Mouse (Mus musculus) right cerebral cortex, postnatal 36 days (tissue): Measurements from ENCODE around the gene Spen.

Experiments used
- DNase-seq, 2 experiments: peaks; one replicate each; pipeline ENCODE4 v3.0.0; 2022; ENCODE audit warnings: low spot score in 2 of 2, mixed read lengths in 1 of 2

The Spen gene

GRCm38 (mm10) chr4:141420886-141421285 lies 117.5 kb downstream of the Spen start:
- DNase-seq: no peak

- DNase-seq: no peak
Observed at GRCm38 (mm10) chr4:141420192-141420829, 118.1 kb downstream of the Spen start, which contains the start of gene Hspb7. Gene Hspb7 (plus strand): TSS chr4:141420779.

GRCm38 (mm10) chr4:141419398-141420191 lies 118.8 kb downstream of the Spen start:
- peak in 1 of 2 experiments; percentile 44 for DNase-seq
